Mouse (Mus musculus) liver, embryonic 11.5 days (tissue): ENCODE measurements around the gene Top3a. TPM values are rescaled to one million over a fixed set of nuclear protein-coding genes. Genes with fewer than 3 reads are reported as not detected.

ENCODE experiments used
- ATAC-seq: fragments of 200-750 bp; cut with Nextera tagmentation; replicated peaks from 2 replicates; pipeline ENCODE4 v1.8.0; 2017; ENCODE audit warnings: moderate number of reproducible peaks, mild to moderate bottlenecking, moderate TSS enrichment, moderate library complexity; ENCODE audit not compliant: low FRiP score
- DNase-seq: peaks from one replicate; pipeline ENCODE4 v3.0.0-alpha.2; 2017; ENCODE audit warnings: low spot score
- H3K27ac ChIP-seq: fragments of 300-500 bp; sonication (generic); 2 replicates; pipeline ENCODE4 v1.5.1; 2014; ENCODE audit warnings: mild to moderate bottlenecking, low read depth, low read length, control low read depth
- H3K27me3 ChIP-seq: fragments of 300-500 bp; sonication (generic); replicated peaks from 2 replicates; pipeline ENCODE4 v1.6.1; 2014; ENCODE audit warnings: low read length, mixed read lengths; ENCODE audit not compliant: control insufficient read depth, insufficient read depth
- H3K36me3 ChIP-seq: fragments of 300-500 bp; sonication (generic); 2 replicates; pipeline ENCODE4 v1.6.1; 2014; ENCODE audit warnings: mild to moderate bottlenecking, low read length, moderate library complexity, mixed read lengths; ENCODE audit not compliant: control insufficient read depth, insufficient read depth
- H3K4me1 ChIP-seq: fragments of 300-500 bp; sonication (generic); replicated peaks from 2 replicates; pipeline ENCODE4 v1.6.1; 2014; ENCODE audit warnings: low read length, mixed read lengths; ENCODE audit not compliant: control insufficient read depth, insufficient read depth
- H3K4me2 ChIP-seq: fragments of 300-500 bp; sonication (generic); 2 replicates; pipeline ENCODE4 v1.6.1; 2014; ENCODE audit warnings: mild to moderate bottlenecking, control low read depth, moderate library complexity
- H3K4me3 ChIP-seq: fragments of 300-500 bp; sonication (generic); 2 replicates; pipeline ENCODE4 v1.5.1; 2014; ENCODE audit warnings: low read depth, low read length, control low read depth
- H3K9ac ChIP-seq: fragments of 300-500 bp; sonication (generic); 2 replicates; pipeline ENCODE4 v1.6.1; 2014; ENCODE audit warnings: low read depth, low read length, control low read depth
- H3K9me3 ChIP-seq: fragments of 300-500 bp; sonication (generic); 2 replicates; pipeline ENCODE4 v1.6.1; 2016; ENCODE audit warnings: low read length, inconsistent platforms, mixed read lengths; ENCODE audit not compliant: control insufficient read depth
- WGBS: fragments of 180-500 bp; shearing (Covaris S2); extraction: QIAGEN DNeasy Blood & Tissue Kit; methylation state at CpG from one replicate; pipeline ENCODE4 v1.1.7; 2014; 5-methylcytosine and 5-hydroxymethylcytosine counted together
- polyA plus RNA-seq: library from polyadenylated mRNA; unstranded; fragments of >200 nt; fragmentation: Nextera tagmentation; extraction: Ambion mirVana; gene quantifications from 2 replicates; pipeline ENCODE4 v1.2.1, GENCODE M21; 2014

Top3a gene
- polyA plus RNA-seq, 1 experiment from 2014 or later: 16.2 TPM

DNA sequence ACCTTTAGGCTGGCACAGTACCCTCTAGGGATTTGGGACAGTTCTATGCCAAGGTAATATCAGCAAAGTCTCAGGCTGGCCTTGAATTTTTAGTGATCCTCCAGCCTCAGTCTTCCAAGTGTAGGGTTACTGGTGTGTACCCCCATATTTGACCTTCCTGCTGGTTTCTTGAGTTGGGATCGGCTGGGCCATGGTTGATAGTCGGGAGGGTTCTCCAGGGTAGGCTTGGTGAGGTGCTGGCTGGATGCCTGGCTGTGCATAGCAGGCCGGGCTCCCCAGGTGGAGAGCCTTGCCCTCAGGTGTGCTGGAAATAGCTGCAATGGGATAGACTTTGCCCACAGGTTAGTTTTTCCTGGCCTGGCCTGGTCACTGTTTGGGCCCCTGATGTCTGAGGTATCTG lies 71.9 kb downstream of the Top3a start:
- no peak for ATAC-seq
- H3K27me3 ChIP-seq: no peaks in the 10 kb centered on the region
- H3K4me1 ChIP-seq: peaks cover 9% of the 10 kb centered on the region
- WGBS: 81% methylated on average over 3 of the region's 3 CpGs
- H3K4me3 ChIP-seq: no peak overlapping the region
- peaks cover 35% of the 10 kb centered on the region for H3K36me3 ChIP-seq
- no peak for DNase-seq
- H3K9ac ChIP-seq: no peak overlapping the region
- no peaks in the 10 kb centered on the region for H3K9me3 ChIP-seq
- no peak overlapping the region for H3K27ac ChIP-seq
- H3K4me2 ChIP-seq: no peak overlapping the region

DNA sequence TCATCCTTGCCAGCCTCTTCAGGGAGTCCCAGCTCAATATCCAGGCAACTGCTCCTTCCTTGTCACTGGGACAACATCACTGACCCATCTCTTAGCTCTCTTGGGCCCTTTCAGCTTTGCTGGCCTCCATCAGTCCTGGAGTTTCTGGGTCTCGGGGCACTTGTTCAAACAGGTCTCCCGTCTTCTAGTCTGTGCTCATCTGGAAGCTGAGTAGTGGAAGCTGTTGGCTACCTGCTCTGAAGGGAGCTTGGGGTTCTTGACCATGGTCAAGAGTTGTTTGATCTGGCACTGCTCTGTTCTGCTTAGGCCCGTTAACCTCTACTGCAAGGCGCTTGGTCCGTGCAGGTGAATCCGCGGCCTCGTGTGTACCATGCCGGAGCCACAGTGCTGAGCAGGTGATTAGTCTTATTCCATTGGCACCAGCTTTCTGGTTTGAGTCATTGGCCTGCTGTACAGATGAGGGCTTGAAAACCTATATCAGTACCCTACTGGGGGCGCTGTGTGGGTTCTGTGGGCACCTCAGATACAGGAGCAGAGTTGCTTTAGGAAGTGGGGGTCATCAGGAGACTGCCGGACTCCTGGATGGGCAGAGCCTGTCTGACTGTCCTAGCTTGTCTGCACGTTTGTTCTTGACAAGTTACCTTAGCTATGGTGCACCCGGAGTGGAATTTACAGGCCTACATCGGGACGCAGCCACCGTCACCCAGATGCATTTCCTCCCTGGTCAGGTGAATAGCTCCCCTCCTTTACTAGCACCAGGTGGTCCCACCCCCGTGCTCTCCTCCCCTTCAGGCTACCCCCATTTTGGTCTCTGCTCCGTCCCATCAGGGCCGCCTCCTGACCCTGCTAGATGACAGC lies 72.9 kb downstream of the Top3a start:
- no peaks in the 10 kb centered on the region for H3K27me3 ChIP-seq
- H3K27ac ChIP-seq: no peak overlapping the region
- H3K36me3 ChIP-seq: peaks cover 28% of the 10 kb centered on the region
- H3K4me3 ChIP-seq: no peak overlapping the region
- H3K9ac ChIP-seq: no peak overlapping the region
- no peaks in the 10 kb centered on the region for H3K9me3 ChIP-seq
- 91% methylated on average over 19 of the region's 19 CpGs for WGBS
- peaks cover 9% of the 10 kb centered on the region for H3K4me1 ChIP-seq
- ATAC-seq (no peak), DNase-seq (no peak)
- H3K4me2 ChIP-seq: no peak overlapping the region

DNA sequence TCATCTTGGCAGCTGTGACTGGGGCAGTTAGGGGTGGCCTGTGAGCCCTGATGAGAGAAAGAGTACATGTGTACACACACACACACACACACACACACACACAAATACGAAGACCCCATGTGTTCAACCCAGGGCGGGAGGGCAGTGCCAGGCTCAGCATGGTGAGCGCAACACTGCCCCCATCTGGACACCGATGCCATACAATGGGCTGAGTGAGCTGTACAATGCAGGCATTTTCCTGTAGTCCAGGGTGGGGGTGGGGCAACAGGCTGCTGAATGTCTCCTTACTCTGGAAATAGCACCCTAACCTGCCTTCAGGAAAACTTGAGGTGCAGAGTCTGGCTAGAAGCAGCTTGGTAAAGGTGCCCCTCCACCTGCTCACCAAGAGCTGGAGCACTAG lies 74.0 kb downstream of the Top3a start:
- Histone ChIP-seq H3K4me1 (peaks cover 15% of the 10 kb centered on the region), H3K36me3 (peaks cover 24% of the 10 kb centered on the region), H3K4me3 (no peak overlapping the region), H3K27me3 (no peaks in the 10 kb centered on the region), H3K4me2 (no peak overlapping the region), H3K9ac (no peak overlapping the region), H3K27ac (no peak overlapping the region), H3K9me3 (no peaks in the 10 kb centered on the region)
- ATAC-seq (no peak), DNase-seq (no peak)
- WGBS: 39% methylated on average over 4 of the region's 4 CpGs

DNA sequence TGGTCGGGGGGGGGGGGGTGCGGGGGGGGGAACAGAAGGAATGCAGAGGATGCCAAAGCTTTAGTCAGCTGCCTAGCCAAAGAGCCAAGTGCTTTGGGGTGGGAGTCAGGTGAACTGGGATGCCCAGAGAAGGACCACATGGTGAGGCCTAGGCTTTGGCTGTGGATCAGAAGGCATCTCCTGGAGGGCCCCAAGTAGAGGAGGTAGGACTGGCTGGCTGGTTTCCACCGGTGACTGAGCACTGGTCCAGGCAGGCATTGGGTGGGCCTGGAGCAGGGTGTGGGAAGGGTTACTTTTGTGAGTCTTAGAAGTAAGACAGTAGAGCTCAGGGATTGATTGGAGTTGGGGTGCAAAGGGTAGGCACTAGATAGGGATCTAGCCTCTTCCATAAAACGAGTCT lies 75.6 kb downstream of the Top3a start:
- H3K36me3 ChIP-seq: peaks cover 11% of the 10 kb centered on the region; the same call in 1 of the 2 replicates
- ATAC-seq: no peak
- no peak overlapping the region for H3K4me2 ChIP-seq
- no peak overlapping the region for H3K9ac ChIP-seq
- no peak overlapping the region for H3K27ac ChIP-seq
- no peak overlapping the region for H3K4me3 ChIP-seq
- 88% methylated on average over 3 of the region's 4 CpGs for WGBS
- no peaks in the 10 kb centered on the region for H3K27me3 ChIP-seq
- peaks cover 15% of the 10 kb centered on the region for H3K4me1 ChIP-seq
- no peak for DNase-seq
- H3K9me3 ChIP-seq: no peaks in the 10 kb centered on the region

DNA sequence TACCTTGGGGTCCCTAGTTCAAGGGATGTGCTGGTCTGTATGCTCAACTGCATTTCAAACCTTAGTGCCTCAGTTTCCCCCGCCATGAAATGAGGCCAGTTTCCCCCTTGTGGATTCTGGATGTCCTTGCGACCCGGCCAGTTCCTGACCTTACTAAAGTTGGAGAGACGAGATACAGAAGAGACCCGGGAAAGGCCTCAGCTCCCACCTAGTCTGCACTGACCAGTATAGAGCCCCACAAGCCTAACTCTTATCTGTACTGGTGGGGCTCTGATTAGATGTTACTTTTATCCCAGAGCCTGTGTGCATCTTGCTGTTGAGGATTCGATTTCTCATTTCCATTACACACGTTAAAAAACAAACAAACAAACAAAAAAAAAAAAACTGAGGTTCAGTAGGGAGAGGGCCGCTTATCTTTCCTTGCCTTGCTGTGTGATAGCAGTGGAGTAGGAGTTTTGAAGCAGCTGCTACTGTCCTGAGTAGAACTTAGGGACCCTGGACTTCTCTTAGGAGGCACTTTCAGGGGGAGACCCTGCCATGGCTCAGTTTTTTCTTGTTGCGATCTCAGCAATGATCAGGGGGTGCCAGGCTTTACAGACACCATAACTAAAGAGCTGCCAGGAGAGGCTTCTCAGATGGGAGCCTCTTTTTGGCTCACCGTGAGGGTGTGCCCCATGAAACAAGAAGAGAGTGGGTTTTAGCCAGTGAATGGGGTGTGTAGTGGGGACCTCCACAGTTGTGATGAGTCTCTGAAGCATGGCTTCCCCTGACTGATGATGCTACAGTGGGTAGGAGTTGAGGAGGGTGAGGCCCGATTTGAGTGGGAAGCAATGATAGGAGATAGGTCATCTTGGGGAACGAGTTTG lies 76.6 kb downstream of the Top3a start:
- WGBS: 27% methylated on average over 12 of the region's 12 CpGs
- Histone ChIP-seq H3K27me3 (no peaks in the 10 kb centered on the region), H3K4me1 (peaks cover 15% of the 10 kb centered on the region), H3K36me3 (peaks cover 3% of the 10 kb centered on the region; the same call in 1 of the 2 replicates), H3K9me3 (no peaks in the 10 kb centered on the region), H3K4me3 (peak overlapping the region; percentile 78), H3K9ac (peak overlapping the region; percentile 84), H3K4me2 (peak overlapping the region; percentile 69), H3K27ac (peak overlapping the region; percentile 38)
- DNase-seq (no peak), ATAC-seq (no peak)

DNA sequence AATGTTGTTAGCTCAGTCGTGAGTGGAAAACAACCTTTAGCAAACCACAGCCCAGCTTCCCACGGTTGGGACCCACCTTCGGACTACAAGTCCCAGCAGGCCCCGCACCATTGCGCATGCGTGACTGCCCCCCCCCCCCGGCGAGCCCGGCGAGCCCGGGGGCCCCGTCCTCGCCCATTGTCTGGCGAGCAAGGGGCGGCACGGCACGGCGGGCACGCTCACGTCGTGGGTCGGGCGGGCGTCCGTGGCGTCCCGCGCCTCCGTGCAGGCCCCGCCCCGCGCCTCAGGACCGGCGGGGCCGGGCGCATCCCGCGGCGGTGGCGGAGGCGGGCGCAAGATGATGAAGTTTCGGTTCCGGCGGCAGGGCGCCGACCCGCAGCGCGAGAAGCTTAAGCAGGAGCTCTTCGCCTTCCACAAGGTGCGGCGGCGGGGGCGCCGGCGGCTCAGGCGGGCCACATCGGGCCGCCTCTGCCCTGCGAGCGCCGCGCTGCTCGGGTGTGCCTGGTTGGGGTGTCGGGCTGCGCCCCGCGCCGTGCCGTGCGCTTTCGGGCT lies 77.6 kb downstream of the Top3a start, which contains the start of gene Llgl1:
Gene Llgl1, plus strand, starts transcription at position 200 of the 552 bp plus-strand sequence.
- DNase-seq (peak; percentile 98), ATAC-seq (peak; percentile 87)
- Histone ChIP-seq H3K4me1 (peaks cover 15% of the 10 kb centered on the region), H3K9ac (peak within 1 kb of the TSS; percentile 84), H3K27ac (peak within 1 kb of the TSS; percentile 58), H3K4me3 (peak within 1 kb of the TSS; percentile 78), H3K9me3 (no peaks in the 10 kb centered on the region), H3K4me2 (peak within 1 kb of the TSS; percentile 69), H3K36me3 (no peaks in the 10 kb centered on the region), H3K27me3 (no peaks in the 10 kb centered on the region)
- under 1% methylated on average over 72 of the region's 73 CpGs for WGBS

DNA sequence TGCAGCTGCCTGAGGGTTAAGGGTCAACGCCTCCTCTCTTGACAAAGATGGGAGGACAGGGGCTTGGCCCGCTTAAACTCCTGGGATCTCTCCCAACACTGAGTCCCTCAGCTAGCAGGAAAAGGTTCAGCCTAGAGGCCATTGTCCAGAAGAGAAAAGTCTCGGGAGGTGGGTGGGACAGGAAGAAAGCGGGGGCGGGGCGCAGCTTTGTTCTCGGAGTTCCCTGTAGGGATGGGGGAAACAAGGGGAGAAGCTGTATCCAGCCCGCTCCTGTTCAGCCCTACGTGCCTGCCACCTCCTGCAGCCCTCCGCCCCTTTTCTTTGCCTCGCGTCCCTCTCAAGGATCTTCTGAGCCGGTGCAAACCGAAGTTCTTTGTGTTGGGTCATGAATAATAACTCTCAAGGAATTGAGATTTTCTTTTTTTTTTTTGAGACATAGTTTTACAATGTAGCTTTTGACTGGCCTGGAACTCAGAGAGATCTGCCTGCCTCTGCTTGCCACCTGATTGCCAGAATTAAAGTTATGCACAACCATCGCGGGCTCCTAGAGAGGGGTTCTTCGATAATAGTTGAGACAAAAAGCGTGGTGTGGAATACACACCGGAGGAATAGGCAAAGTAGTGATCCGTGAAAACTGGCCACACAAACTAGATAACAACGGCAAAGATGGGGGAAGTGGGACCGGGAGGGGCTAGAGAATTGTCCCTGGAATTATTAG lies 78.2 kb downstream of the Top3a start:
- no peaks in the 10 kb centered on the region for H3K36me3 ChIP-seq
- H3K4me3 ChIP-seq: peak overlapping the region; percentile 78
- H3K27ac ChIP-seq: peak overlapping the region; percentile 58; the same call in 1 of the 2 replicates
- peak overlapping the region; percentile 60 for H3K9ac ChIP-seq
- WGBS: 3% methylated on average over 22 of the region's 22 CpGs
- no peaks in the 10 kb centered on the region for H3K27me3 ChIP-seq
- peak overlapping the region; percentile 69 for H3K4me2 ChIP-seq
- peaks cover 15% of the 10 kb centered on the region for H3K4me1 ChIP-seq
- DNase-seq (peak; percentile 77), ATAC-seq (peak; percentile 32)
- H3K9me3 ChIP-seq: no peaks in the 10 kb centered on the region

DNA sequence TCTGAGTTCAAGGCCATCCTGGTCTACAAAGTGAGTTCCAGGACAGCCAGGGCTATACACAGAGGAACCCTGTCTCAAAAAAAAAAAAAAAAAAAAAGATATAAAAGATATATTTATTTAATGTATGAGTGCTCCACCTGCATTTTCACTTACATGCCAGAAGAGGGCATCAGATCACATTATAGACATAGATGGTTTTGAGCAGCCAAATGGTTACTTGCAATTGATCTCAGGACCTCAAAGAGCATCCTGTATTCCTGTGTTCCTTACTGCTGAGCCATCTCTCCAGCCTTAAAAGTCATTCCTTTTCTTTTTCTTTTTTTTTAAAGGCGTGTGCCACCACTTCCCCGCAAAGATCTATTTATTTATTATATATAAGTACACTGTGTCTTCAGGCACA lies 79.6 kb downstream of the Top3a start:
- peaks cover 15% of the 10 kb centered on the region for H3K4me1 ChIP-seq
- no peak for DNase-seq
- H3K4me2 ChIP-seq: no peak overlapping the region
- ATAC-seq: no peak
- H3K36me3 ChIP-seq: no peaks in the 10 kb centered on the region
- 56% methylated on average over 2 of the region's 2 CpGs for WGBS
- H3K27me3 ChIP-seq: no peaks in the 10 kb centered on the region
- no peak overlapping the region for H3K27ac ChIP-seq
- H3K4me3 ChIP-seq: no peak overlapping the region
- no peaks in the 10 kb centered on the region for H3K9me3 ChIP-seq
- H3K9ac ChIP-seq: no peak overlapping the region
